Mouse (Mus musculus) midbrain, postnatal 0 days (tissue): ENCODE data around the gene Gpr156. TPM values are rescaled to one million over a fixed set of nuclear protein-coding genes. Genes with fewer than 3 reads are reported as not detected.
A peak's percentile ranks its signal among the peaks of the same experiment; 100 is the strongest.
"Not testable (repeated sequence)": the region's sequence is repeated elsewhere in the genome, so short reads cannot be mapped to it uniquely, and the experiment has no call there.

Source experiments
- ATAC-seq: fragments of 200-750 bp; cut with Nextera tagmentation; 2 replicates; pipeline ENCODE4 v1.8.0; 2017; ENCODE audit warnings: moderate number of reproducible peaks, mild to moderate bottlenecking, moderate TSS enrichment, moderate library complexity; ENCODE audit not compliant: low FRiP score
- DNase-seq: peaks from one replicate; pipeline ENCODE4 v3.0.0-alpha.2; 2015; ENCODE audit warnings: low spot score
- H3K27ac ChIP-seq: fragments of 300-500 bp; sonication (generic); 2 replicates; pipeline ENCODE4 v1.5.1; 2014; ENCODE audit warnings: low read depth, mild to moderate bottlenecking, low read length, mixed read lengths
- H3K27me3 ChIP-seq: fragments of 300-500 bp; sonication (generic); 2 replicates; pipeline ENCODE4 v1.6.1; 2014; ENCODE audit warnings: low read length, control low read depth, mixed read lengths; ENCODE audit not compliant: insufficient read depth
- H3K36me3 ChIP-seq: fragments of 300-500 bp; sonication (generic); 2 replicates; pipeline ENCODE4 v1.6.1; 2014; ENCODE audit warnings: low read length, control low read depth, mixed read lengths; ENCODE audit not compliant: insufficient read depth
- H3K4me1 ChIP-seq: fragments of 300-500 bp; sonication (generic); 2 replicates; pipeline ENCODE4 v1.6.1; 2014; ENCODE audit warnings: mild to moderate bottlenecking, control low read depth, antibody characterized with exemption, low read length, mixed read lengths; ENCODE audit not compliant: insufficient read depth
- H3K4me2 ChIP-seq: fragments of 300-500 bp; sonication (generic); 2 replicates; pipeline ENCODE4 v1.6.1; 2014; ENCODE audit warnings: low read depth, mild to moderate bottlenecking, low read length, mixed read lengths; ENCODE audit not compliant: poor library complexity, severe bottlenecking
- H3K4me3 ChIP-seq: fragments of 300-500 bp; sonication (generic); 2 replicates; pipeline ENCODE4 v1.5.1; 2014; ENCODE audit warnings: low read depth, mild to moderate bottlenecking, low read length, moderate library complexity
- H3K9ac ChIP-seq: fragments of 300-500 bp; sonication (generic); replicated peaks from 2 replicates; pipeline ENCODE4 v1.6.1; 2014; ENCODE audit warnings: mild to moderate bottlenecking, low read length, moderate library complexity, mixed read lengths; ENCODE audit not compliant: poor library complexity, severe bottlenecking
- H3K9me3 ChIP-seq: fragments of 300-500 bp; sonication (generic); 2 replicates; pipeline ENCODE4 v1.6.1; 2016; ENCODE audit warnings: low read length, control low read depth
- CTCF ChIP-seq: IDR thresholded peaks from 2 replicates; pipeline ENCODE4 v1.5.1; 2016; ENCODE audit warnings: antibody characterized with exemption, mild to moderate bottlenecking
- WGBS: fragments of 180-500 bp; shearing (Covaris S2); extraction: QIAGEN DNeasy Blood & Tissue Kit; methylation state at CpG from one replicate; pipeline ENCODE4 v1.1.7; 2014; 5-methylcytosine and 5-hydroxymethylcytosine counted together
- polyA plus RNA-seq: library from polyadenylated mRNA; unstranded; fragments of >200 nt; fragmentation: Nextera tagmentation; extraction: Ambion mirVana; gene quantifications from 2 replicates; pipeline ENCODE4 v1.2.1, GENCODE M21; 2015
- total RNA-seq: library from RNA; depleted of rRNA; stranded (reverse); fragments of >200 nt; gene quantifications from 2 replicates; pipeline ENCODE4 v1.2.3, GENCODE M21; 2014

Gene Gpr156
- total and polyA plus RNA-seq, 2 experiments from 2014 or later: 2.9 to 6.1 TPM

DNA sequence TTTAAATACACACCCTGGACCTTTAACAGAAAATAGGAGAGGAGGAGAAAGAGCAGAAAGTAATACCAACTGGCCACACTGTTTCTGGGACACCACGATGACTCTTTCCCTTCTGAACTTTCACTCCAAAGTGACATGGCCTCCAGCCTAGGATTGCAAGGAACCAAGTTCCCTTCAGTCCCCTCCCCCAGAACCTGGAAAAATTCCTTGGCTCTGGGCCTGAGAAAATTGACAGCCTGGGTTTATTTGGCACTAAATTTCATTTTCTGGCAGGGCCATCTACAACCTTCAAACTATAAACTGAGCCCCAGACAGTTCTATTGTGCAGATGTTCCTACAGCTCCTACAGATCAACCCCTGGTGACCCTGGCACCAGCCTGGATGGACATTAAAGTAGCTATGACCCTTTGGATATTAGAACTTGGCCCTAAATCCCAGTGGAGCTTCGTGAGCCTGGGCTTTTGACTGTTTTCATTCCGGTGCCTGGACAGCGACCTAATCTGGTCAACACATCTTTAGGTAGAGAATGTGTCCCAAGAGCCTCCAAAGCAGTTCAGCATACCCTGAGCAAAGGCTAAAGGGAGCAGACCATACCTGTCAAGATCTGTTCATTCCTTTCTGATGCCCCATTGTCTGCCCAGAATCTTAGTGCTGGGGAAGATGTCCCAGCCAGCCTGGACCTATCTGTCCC is 48.2 kb downstream of the Gpr156 start:
- Histone ChIP-seq H3K4me2 (no peak overlapping the region), H3K9ac (no peak overlapping the region), H3K9me3 (no peaks in the 10 kb centered on the region), H3K4me1 (0 out of 2 replicates have a peak, but pooled peaks cover 6% of the 10 kb centered on the region), H3K27me3 (no peaks in the 10 kb centered on the region), H3K4me3 (no peak overlapping the region), H3K36me3 (no peaks in the 10 kb centered on the region), H3K27ac (no peak overlapping the region)
- DNase-seq (no peak), ATAC-seq (no peak)
- 59% methylated on average over 4 of the region's 4 CpGs for WGBS
- no peak for TF ChIP-seq CTCF

DNA sequence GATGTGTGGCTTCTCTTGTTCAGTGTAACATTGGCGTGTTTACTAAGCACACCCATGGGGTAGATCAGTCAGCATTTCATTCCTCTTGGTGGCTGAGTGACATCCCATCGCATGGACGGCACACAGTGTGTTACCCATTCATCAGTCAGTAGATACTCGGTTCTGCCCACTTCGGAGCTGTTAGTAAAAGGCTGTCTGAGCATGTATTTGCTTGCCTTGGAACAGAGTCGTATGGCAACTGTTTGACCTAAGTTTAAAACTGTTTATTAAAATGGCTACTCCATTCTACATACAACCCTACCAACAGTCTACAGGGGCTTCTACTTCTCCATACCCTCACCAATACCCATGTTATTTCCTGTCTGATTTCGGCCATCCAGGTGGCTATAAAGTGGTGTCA is 50.6 kb downstream of the Gpr156 start:
- no peak overlapping the region for H3K4me3 ChIP-seq
- DNase-seq (no peak), ATAC-seq (no peak)
- 0 out of 2 replicates have a peak, but pooled peaks cover 6% of the 10 kb centered on the region for H3K4me1 ChIP-seq
- WGBS: 90% methylated on average over 7 of the region's 7 CpGs
- H3K9ac ChIP-seq: no peak overlapping the region
- H3K36me3 ChIP-seq: no peaks in the 10 kb centered on the region
- H3K9me3 ChIP-seq: no peaks in the 10 kb centered on the region
- no peak for TF ChIP-seq CTCF
- no peak overlapping the region for H3K4me2 ChIP-seq
- H3K27me3 ChIP-seq: no peaks in the 10 kb centered on the region
- H3K27ac ChIP-seq: no peak overlapping the region

- no peaks in the 10 kb centered on the region for H3K36me3 ChIP-seq
- no peak overlapping the region for H3K27ac ChIP-seq
- DNase-seq: no peak
- H3K4me2 ChIP-seq: no peak overlapping the region
- H3K27me3 ChIP-seq: no peaks in the 10 kb centered on the region
- 69% methylated on average over 2 of the region's 2 CpGs for WGBS
- no peaks in the 10 kb centered on the region for H3K9me3 ChIP-seq
- TF ChIP-seq CTCF: no peak; the same call in 1 of the 2 replicates
- no peak overlapping the region for H3K9ac ChIP-seq
- H3K4me3 ChIP-seq: no peak overlapping the region
- ATAC-seq: no peak
- 0 out of 2 replicates have a peak, but pooled peaks cover 6% of the 10 kb centered on the region for H3K4me1 ChIP-seq
Observed at GRCm38 (mm10) chr16:37967415-37967814, 51.1 kb downstream of the Gpr156 start.

DNA sequence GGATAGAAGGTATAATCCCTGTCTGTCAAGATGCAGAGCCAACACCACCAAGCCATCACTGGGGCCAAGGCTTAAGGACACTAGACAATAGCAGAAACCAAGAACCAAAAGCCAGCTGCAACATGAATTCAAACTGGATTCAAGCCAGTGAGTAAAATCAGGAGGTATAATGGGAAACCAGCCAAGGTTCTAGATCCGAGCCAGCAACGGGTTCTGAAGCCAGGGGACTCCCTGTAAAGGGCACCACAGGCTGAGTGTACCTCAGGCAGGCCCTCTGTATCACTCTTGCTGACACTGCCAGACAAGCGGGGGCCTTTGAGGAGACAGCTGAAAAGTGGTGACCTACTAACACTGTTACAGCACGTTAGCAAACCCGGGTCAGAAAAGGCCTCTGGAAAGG is 55.2 kb downstream of the Gpr156 start:
- DNase-seq (no peak), ATAC-seq (no peak)
- Histone ChIP-seq H3K9me3 (no peaks in the 10 kb centered on the region), H3K9ac (no peak overlapping the region), H3K27me3 (no peaks in the 10 kb centered on the region), H3K27ac (no peak overlapping the region), H3K4me2 (no peak overlapping the region), H3K36me3 (no peaks in the 10 kb centered on the region), H3K4me3 (no peak overlapping the region), H3K4me1 (peaks cover 6% of the 10 kb centered on the region; the same call in 1 of the 2 replicates)
- 65% methylated on average over 5 of the region's 5 CpGs for WGBS
- no peak for TF ChIP-seq CTCF

- WGBS: 52% methylated on average over 8 of the region's 8 CpGs
- no peaks in the 10 kb centered on the region for H3K27me3 ChIP-seq
- DNase-seq (peak; percentile 54), ATAC-seq (no peak)
- H3K4me3 ChIP-seq: no peak overlapping the region
- peak overlapping the region; percentile 43; the same call in 1 of the 2 replicates for H3K27ac ChIP-seq
- no peak overlapping the region for H3K9ac ChIP-seq
- no peak overlapping the region for H3K4me2 ChIP-seq
- peaks cover 6% of the 10 kb centered on the region; the same call in 1 of the 2 replicates for H3K4me1 ChIP-seq
- H3K9me3 ChIP-seq: no peaks in the 10 kb centered on the region
- H3K36me3 ChIP-seq: no peaks in the 10 kb centered on the region
- no peak for TF ChIP-seq CTCF
Observed at GRCm38 (mm10) chr16:37972357-37972756, 56.1 kb downstream of the Gpr156 start.

- H3K4me1 ChIP-seq, H3K36me3 ChIP-seq, DNase-seq, H3K4me3 ChIP-seq, H3K4me2 ChIP-seq, H3K27me3 ChIP-seq, H3K9me3 ChIP-seq: not testable (repeated sequence)
- Histone ChIP-seq H3K9ac (0 out of 2 replicates have a peak overlapping the region, but pooled peaks have one; percentile 24), H3K27ac (peak overlapping the region; percentile 77)
- 85% methylated on average over 9 of the region's 9 CpGs for WGBS
- ATAC-seq: 0 out of 2 replicates have a peak, but pooled peaks have one; percentile 41
Observed at GRCm38 (mm10) chr16:37973239-37973638, 56.9 kb downstream of the Gpr156 start.
